Mouse (Mus musculus) ES-Bruce4 (cell line): ENCODE data around the gene Abcb7.

Experiments
- CTCF ChIP-seq: IDR thresholded peaks from one replicate; pipeline ENCODE4 v1.8.1; 2011; ENCODE audit warnings: low read depth, low read length
- POLR2A ChIP-seq: IDR thresholded peaks from one replicate; pipeline ENCODE4 v1.8.1; 2011; ENCODE audit warnings: low read length; ENCODE audit not compliant: insufficient read depth

DNA sequence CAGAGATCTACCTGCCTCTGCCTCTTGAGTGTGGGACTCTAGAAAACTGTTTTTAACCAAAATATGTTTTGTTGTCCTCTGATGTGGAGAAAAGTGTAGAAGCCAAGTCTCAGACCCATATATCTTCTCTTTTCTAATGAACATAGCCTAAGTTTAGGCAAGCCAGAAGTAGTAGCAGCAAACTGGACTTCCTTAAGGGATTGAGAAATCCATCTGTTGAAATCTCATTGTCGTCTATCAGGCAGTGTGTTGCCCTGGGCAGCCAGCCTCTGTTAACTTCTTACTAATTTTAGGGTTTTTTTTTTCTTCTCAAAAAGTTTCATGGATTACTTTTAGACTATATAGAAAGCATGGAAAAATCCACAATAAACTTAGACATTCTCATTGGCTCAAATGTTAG, 38.8 kb upstream of the Abcb7 start:
- TF ChIP-seq CTCF: no peak
- no peak for TF ChIP-seq POLR2A
